Mouse (Mus musculus) neural tube, postnatal 0 days (tissue): ENCODE measurements around the gene Slc5a7. TPM values are rescaled to one million over a fixed set of nuclear protein-coding genes. Genes with fewer than 3 reads are reported as not detected.

ENCODE experiments used
- polyA plus RNA-seq: library from polyadenylated mRNA; unstranded; fragments of >200 nt; fragmentation: Nextera tagmentation; extraction: Ambion mirVana; gene quantifications from 2 replicates; pipeline ENCODE4 v1.2.1, GENCODE M21; 2015

Gene Slc5a7
- 17.6 and 21.0 TPM in 2 replicates for polyA plus RNA-seq

GRCm38 (mm10) chr17:54298934-54299333, at the start of gene Slc5a7:
Gene Slc5a7 (minus strand): TSS chr17:54299034.

